Mouse (Mus musculus) MEL-GATA-1-ER (cell line): ENCODE measurements around the gene Gldn.
A peak's percentile ranks its signal among the peaks of the same experiment; 100 is the strongest.

Experiments
- DNase-seq: peaks from one replicate; pipeline ENCODE4 v3.0.0-alpha.2; 2012; ENCODE audit warnings: low read depth; ENCODE audit errors: extremely low read depth

Gldn gene

GRCm38 (mm10) chr9:54286331-54286987 lies at the start of gene Gldn:
TSS of gene Gldn (plus strand) at chr9:54286486.
- no peak for DNase-seq

- DNase-seq: no peak
These were observed 41.2 kb upstream of the Gldn start for GRCm38 (mm10) chr9:54244869-54245665.

- no peak for DNase-seq
These were observed 21.5 kb upstream of the Gldn start for GRCm38 (mm10) chr9:54264754-54265153.

GRCm38 (mm10) chr9:54268010-54268409 lies 18.3 kb upstream of the Gldn start, which contains the start of gene Cyp19a1:
TSS of gene Cyp19a1 (minus strand) at chr9:54268110.
- DNase-seq: no peak

GRCm38 (mm10) chr9:54269987-54270386 lies 16.3 kb upstream of the Gldn start:
- no peak for DNase-seq

GRCm38 (mm10) chr9:54270889-54271288 lies 15.4 kb upstream of the Gldn start:
- DNase-seq: no peak

GRCm38 (mm10) chr9:54275283-54275682 lies 11.0 kb upstream of the Gldn start:
- no peak for DNase-seq

- no peak for DNase-seq
These were observed 7.2 kb upstream of the Gldn start for GRCm38 (mm10) chr9:54279046-54279589.

GRCm38 (mm10) chr9:54287804-54288203 lies 1.5 kb downstream of the Gldn start:
- DNase-seq: no peak

GRCm38 (mm10) chr9:54299389-54299788 lies 13.1 kb downstream of the Gldn start:
- DNase-seq: no peak

GRCm38 (mm10) chr9:54299792-54300191 lies 13.5 kb downstream of the Gldn start:
- no peak for DNase-seq

- DNase-seq: no peak
These were observed 15.0 kb downstream of the Gldn start for GRCm38 (mm10) chr9:54301255-54301654.

- no peak for DNase-seq
These were observed 21.9 kb downstream of the Gldn start for GRCm38 (mm10) chr9:54308209-54308608.

GRCm38 (mm10) chr9:54308751-54309358 lies 22.6 kb downstream of the Gldn start:
- DNase-seq: no peak

GRCm38 (mm10) chr9:54316363-54316762 lies 30.1 kb downstream of the Gldn start:
- DNase-seq: no peak

- DNase-seq: peak; percentile 21
These were observed 37.2 kb downstream of the Gldn start for GRCm38 (mm10) chr9:54323456-54323855.

- no peak for DNase-seq
These were observed 42.9 kb downstream of the Gldn start for GRCm38 (mm10) chr9:54329201-54329600.

GRCm38 (mm10) chr9:54335582-54335981 lies 49.3 kb downstream of the Gldn start:
- no peak for DNase-seq

GRCm38 (mm10) chr9:54336532-54337144 lies 50.4 kb downstream of the Gldn start:
- DNase-seq: peak; percentile 20

- no peak for DNase-seq
These were observed 55.7 kb downstream of the Gldn start for GRCm38 (mm10) chr9:54342026-54342425.

GRCm38 (mm10) chr9:54356756-54357155 lies 70.5 kb downstream of the Gldn start:
- no peak for DNase-seq
